Mouse (Mus musculus): ENCODE results near the gene Egln2. TPM values are rescaled to one million over a fixed set of nuclear protein-coding genes. Genes with fewer than 3 reads are reported as not detected.

Egln2 gene
- polyA plus RNA-seq, 1 experiment from 2014 or later = 64.4 TPM

DNA sequence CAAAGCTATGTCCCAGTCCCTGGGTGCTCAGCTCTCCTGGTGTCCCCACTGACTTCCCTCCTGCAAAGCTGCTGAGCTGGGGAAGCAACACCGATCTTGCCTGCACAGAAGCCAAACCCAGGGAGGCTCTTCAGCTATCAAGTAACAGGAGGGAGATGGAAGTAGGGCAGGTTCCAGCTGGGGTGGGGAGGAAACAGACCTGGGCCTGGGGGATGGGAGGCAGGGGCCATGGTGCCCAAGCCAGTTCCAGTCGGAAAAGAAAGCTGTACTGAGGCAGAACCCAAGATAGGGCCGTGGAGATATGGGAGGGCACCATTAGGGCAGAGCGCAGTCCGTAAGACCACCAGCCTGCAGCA is 3.2 kb downstream of the Egln2 start:
- Histone ChIP-seq H3K4me3 (replicated peaks; ENCODE audit: low read depth, low read length) (0 out of 2 replicates have a peak overlapping the region, but pooled peaks have one; percentile 3), H3K4me2 (ENCODE audit: low read length) (peak overlapping the region; percentile 66; the same call in 1 of the 2 replicates), H3K27me3 (ENCODE audit: insufficient read depth, low read length) (no peaks in the 10 kb centered on the region), H3K36me3 (ENCODE audit: insufficient read depth, low read length) (peaks cover 10% of the 10 kb centered on the region; the same call in 1 of the 2 replicates), H3K4me1 (replicated peaks; ENCODE audit: insufficient read depth, low read length) (peaks cover 34% of the 10 kb centered on the region; the same call in 1 of the 2 replicates), H3K9ac (ENCODE audit: low read depth, low read length) (0 out of 2 replicates have a peak overlapping the region, but pooled peaks have one; percentile 31), H3K27ac (0 out of 2 replicates have a peak overlapping the region, but pooled peaks have one; percentile 2), H3K9me3 (replicated peaks; ENCODE audit: low read length) (no peaks in the 10 kb centered on the region)
- DNase-seq (ENCODE audit: low spot score) = peak; percentile 30
- no peak for TF ChIP-seq CTCF (IDR thresholded peaks at IDR 0.05; ENCODE audit: low read depth)
- 52% methylated on average over 5 of the region's 5 CpGs for WGBS
- ATAC-seq (replicated peaks; ENCODE audit: low FRiP score, low read depth) = no peak

DNA sequence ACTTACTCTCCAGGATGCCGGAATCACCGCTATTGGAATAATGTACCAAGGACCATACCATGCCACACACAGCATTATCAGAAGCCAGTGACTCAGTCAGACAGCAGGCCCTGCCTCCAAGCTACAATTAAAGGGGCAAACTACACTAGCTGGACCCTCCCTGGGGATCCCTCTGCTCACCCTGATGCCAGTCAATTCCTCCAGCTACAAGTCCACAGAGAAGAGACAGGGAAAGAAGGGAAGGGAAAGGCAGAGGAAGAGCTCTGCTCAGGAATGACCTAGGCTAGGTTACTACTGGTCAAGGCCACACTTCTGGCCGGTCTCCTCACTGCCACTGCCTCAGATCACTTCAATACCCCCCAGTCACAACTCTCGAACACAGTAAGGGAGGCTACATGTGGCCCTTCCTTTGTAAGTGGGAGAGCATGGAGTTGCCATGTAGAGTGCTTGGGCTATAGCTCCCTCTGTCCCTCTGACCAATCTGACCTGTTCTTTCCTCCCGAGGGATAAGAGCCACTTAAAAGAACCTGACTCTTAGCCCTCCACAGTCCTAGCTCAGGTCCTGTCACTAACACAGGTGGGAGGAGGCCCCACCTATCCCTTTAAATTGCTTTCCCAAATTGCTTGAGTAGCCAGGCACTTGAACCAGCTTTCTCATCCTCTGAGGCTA is 3.7 kb downstream of the Egln2 start:
- peaks cover 31% of the 10 kb centered on the region; the same call in 1 of the 2 replicates for H3K4me1 ChIP-seq (replicated peaks; ENCODE audit: insufficient read depth, low read length)

DNA sequence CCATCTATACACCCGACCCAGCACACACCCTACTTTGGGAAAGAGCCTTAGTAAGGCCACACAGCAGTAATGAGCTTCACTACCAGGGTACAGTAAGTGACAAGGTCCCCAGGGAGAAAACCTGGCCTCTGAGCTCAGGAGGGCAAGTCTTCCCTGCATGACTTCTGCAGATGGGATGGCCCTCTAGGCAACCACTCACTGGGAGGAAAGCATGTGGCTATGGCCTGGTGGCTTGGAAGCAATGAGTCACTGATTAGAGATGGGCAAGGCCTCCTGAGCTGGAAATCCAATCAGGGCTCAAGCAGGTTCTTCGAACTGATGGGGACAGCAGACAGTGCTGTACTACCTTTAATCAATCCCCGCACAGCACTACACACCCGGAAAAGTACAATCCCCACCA is 4.9 kb downstream of the Egln2 start:
- no peak for TF ChIP-seq CTCF (IDR thresholded peaks at IDR 0.05; ENCODE audit: low read depth)
- peaks cover 22% of the 10 kb centered on the region for H3K36me3 ChIP-seq (ENCODE audit: insufficient read depth, low read length)
- H3K4me1 ChIP-seq (replicated peaks; ENCODE audit: insufficient read depth, low read length) = peaks cover 31% of the 10 kb centered on the region; the same call in 1 of the 2 replicates
- H3K4me2 ChIP-seq (ENCODE audit: low read length) = no peak overlapping the region
- no peak overlapping the region for H3K9ac ChIP-seq (ENCODE audit: low read depth, low read length)
- H3K27ac ChIP-seq = no peak overlapping the region
- no peaks in the 10 kb centered on the region for H3K27me3 ChIP-seq (ENCODE audit: insufficient read depth, low read length)
- no peak overlapping the region for H3K4me3 ChIP-seq (replicated peaks; ENCODE audit: low read depth, low read length)
- H3K9me3 ChIP-seq (replicated peaks; ENCODE audit: low read length) = no peaks in the 10 kb centered on the region
- 82% methylated on average over 4 of the region's 4 CpGs for WGBS
- peak; percentile 29 for DNase-seq (ENCODE audit: low spot score)
- no peak for ATAC-seq (replicated peaks; ENCODE audit: low FRiP score, low read depth)

More for the DNA sequence above, 3.7 kb downstream of the Egln2 start:
- Histone ChIP-seq H3K9me3 (replicated peaks; ENCODE audit: low read length) (no peaks in the 10 kb centered on the region), H3K4me2 (ENCODE audit: low read length) (peak overlapping the region; percentile 66; the same call in 1 of the 2 replicates), H3K36me3 (ENCODE audit: insufficient read depth, low read length) (peaks cover 15% of the 10 kb centered on the region), H3K9ac (ENCODE audit: low read depth, low read length) (0 out of 2 replicates have a peak overlapping the region, but pooled peaks have one; percentile 31), H3K27ac (0 out of 2 replicates have a peak overlapping the region, but pooled peaks have one; percentile 2), H3K27me3 (ENCODE audit: insufficient read depth, low read length) (no peaks in the 10 kb centered on the region), H3K4me3 (replicated peaks; ENCODE audit: low read depth, low read length) (no peak overlapping the region)
- ATAC-seq (replicated peaks; ENCODE audit: low FRiP score, low read depth) (no peak), DNase-seq (ENCODE audit: low spot score) (no peak)
- WGBS = 80% methylated on average over 5 of the region's 5 CpGs
- no peak for TF ChIP-seq CTCF (IDR thresholded peaks at IDR 0.05; ENCODE audit: low read depth)

DNA sequence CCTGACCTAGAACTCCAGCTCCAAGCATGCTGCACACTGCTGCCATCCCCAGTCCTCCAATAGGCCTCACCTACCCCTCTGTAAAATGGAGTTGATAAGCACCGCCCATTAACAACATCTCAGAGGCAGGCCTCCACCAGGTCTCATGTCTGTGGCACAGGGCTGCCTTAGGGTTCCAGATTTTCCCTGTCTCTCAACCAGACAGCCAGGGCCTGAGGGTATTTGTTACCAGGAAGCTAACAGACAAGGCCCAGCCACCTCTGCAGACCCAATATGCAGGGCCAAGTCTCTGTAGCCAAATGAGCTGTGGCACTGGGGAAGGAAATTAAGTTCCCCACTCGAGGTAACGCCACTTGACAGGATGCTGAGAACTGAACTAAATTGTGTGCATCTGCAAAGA is 5.7 kb downstream of the Egln2 start:
- H3K36me3 ChIP-seq (ENCODE audit: insufficient read depth, low read length) = peaks cover 22% of the 10 kb centered on the region
- WGBS = 83% methylated on average over 3 of the region's 3 CpGs
- DNase-seq (ENCODE audit: low spot score) (no peak), ATAC-seq (replicated peaks; ENCODE audit: low FRiP score, low read depth) (no peak)
- no peak overlapping the region for H3K4me2 ChIP-seq (ENCODE audit: low read length)
- H3K9ac ChIP-seq (ENCODE audit: low read depth, low read length) = no peak overlapping the region
- no peak for TF ChIP-seq CTCF (IDR thresholded peaks at IDR 0.05; ENCODE audit: low read depth)
- no peaks in the 10 kb centered on the region for H3K27me3 ChIP-seq (ENCODE audit: insufficient read depth, low read length)
- H3K4me3 ChIP-seq (replicated peaks; ENCODE audit: low read depth, low read length) = no peak overlapping the region
- H3K9me3 ChIP-seq (replicated peaks; ENCODE audit: low read length) = no peaks in the 10 kb centered on the region
- peaks cover 31% of the 10 kb centered on the region; the same call in 1 of the 2 replicates for H3K4me1 ChIP-seq (replicated peaks; ENCODE audit: insufficient read depth, low read length)
- H3K27ac ChIP-seq = peak overlapping the region; percentile 27; the same call in 1 of the 2 replicates

DNA sequence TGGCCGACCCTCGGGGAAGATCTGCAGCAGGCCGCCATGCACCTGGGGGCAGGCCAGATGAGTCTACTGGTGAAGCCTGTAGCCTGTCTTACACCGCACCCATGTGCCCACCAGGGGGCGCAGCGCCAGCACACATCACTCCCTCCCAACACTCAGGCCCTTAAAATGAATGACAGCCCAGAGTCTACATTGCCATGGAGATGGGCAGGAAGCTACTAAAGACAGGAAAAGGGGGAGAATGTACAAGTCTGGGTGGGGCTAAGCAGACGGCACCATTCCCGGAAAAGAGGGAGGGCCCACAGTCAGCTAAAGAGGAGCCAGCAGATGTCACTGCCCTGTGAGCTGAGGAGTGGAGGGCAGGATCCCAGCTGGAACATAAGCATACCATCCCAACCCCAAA is 6.7 kb downstream of the Egln2 start:
- TF ChIP-seq CTCF (IDR thresholded peaks at IDR 0.05; ENCODE audit: low read depth) = peak; percentile 99
- WGBS = 9% methylated on average over 8 of the region's 8 CpGs
- H3K9ac ChIP-seq (ENCODE audit: low read depth, low read length) = no peak overlapping the region
- peak; percentile 93 for ATAC-seq (replicated peaks; ENCODE audit: low FRiP score, low read depth)
- H3K9me3 ChIP-seq (replicated peaks; ENCODE audit: low read length) = no peaks in the 10 kb centered on the region
- H3K4me2 ChIP-seq (ENCODE audit: low read length) = no peak overlapping the region
- H3K27ac ChIP-seq = peak overlapping the region; percentile 27; the same call in 1 of the 2 replicates
- no peak overlapping the region for H3K4me3 ChIP-seq (replicated peaks; ENCODE audit: low read depth, low read length)
- peaks cover 24% of the 10 kb centered on the region; the same call in 1 of the 2 replicates for H3K4me1 ChIP-seq (replicated peaks; ENCODE audit: insufficient read depth, low read length)
- no peaks in the 10 kb centered on the region for H3K27me3 ChIP-seq (ENCODE audit: insufficient read depth, low read length)
- peak; percentile 98 for DNase-seq (ENCODE audit: low spot score)
- H3K36me3 ChIP-seq (ENCODE audit: insufficient read depth, low read length) = peaks cover 18% of the 10 kb centered on the region

DNA sequence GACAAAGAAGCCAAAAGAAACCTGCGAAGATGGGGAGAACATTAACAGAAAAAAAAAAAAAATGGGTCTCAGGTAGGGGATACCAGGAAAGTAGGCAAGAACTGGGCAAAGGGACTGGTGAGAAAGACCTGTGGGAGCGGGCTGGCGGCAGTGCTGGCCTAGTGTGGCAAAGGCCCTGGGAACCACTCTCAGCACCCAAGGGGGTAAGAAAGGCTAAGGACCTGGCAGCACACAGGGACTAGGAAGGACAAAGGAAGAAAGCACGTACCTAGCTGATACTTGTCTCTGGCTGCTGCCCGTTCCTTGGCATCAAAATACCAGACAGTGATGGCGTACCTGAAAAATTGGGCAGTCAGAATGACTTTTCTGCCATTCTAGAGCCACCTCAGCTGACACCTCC is 7.3 kb downstream of the Egln2 start:
- DNase-seq (ENCODE audit: low spot score) (no peak), ATAC-seq (replicated peaks; ENCODE audit: low FRiP score, low read depth) (no peak)
- no peak for TF ChIP-seq CTCF (IDR thresholded peaks at IDR 0.05; ENCODE audit: low read depth)
- H3K4me2 ChIP-seq (ENCODE audit: low read length) = no peak overlapping the region
- H3K27me3 ChIP-seq (ENCODE audit: insufficient read depth, low read length) = no peaks in the 10 kb centered on the region
- H3K9me3 ChIP-seq (replicated peaks; ENCODE audit: low read length) = no peaks in the 10 kb centered on the region
- no peak overlapping the region for H3K4me3 ChIP-seq (replicated peaks; ENCODE audit: low read depth, low read length)
- H3K27ac ChIP-seq = no peak overlapping the region
- peaks cover 18% of the 10 kb centered on the region for H3K36me3 ChIP-seq (ENCODE audit: insufficient read depth, low read length)
- peaks cover 18% of the 10 kb centered on the region; the same call in 1 of the 2 replicates for H3K4me1 ChIP-seq (replicated peaks; ENCODE audit: insufficient read depth, low read length)
- WGBS = 94% methylated on average over 6 of the region's 6 CpGs
- no peak overlapping the region for H3K9ac ChIP-seq (ENCODE audit: low read depth, low read length)
